Mouse (Mus musculus) kidney, adult 9 months (tissue): ENCODE data around the gene Prl8a8.

ENCODE experiments used
- DNase-seq: peaks from one replicate; pipeline ENCODE4 v3.0.0; 2022

The Prl8a8 gene

DNA sequence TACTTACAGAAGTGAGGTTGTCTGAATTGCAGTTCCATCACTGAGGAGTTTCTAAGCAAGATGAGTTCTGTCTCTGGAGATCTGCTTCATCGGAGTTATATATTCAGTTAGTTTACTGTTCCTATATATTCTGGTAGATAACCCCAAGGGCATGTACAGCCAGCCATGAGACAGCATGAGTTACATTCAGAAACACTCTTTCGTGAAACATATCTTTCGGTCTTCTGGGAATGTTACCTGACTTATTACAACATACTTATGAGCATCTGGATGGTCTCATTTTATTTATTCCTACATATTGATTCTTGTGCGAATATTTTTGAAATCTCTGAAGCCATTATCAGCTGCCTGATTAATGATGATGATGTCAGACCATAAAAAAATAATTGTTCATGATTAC lies at the start of gene Prl8a8:
Gene Prl8a8, minus strand, starts transcription at position 101 of the 400 bp plus-strand sequence.
- no peak for DNase-seq

DNA sequence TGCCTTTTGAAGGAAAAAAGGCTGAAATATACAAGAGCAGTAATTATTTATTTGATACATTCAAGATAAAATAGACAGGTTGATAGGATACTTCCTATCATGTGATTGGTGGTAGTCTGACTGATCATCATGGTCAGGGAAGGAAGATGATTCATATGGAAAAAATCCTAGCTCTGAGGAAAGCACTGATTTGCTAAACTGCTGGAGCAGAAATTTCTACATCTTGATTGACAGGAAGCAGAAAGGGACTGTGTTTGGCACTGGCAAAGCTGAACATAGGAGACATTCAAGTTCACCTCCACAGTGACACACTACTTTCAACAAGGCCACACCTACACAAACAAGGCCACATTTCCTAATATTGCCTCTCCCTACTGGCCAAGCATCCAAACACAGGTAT lies 40.3 kb upstream of the Prl8a8 start:
- DNase-seq = no peak

DNA sequence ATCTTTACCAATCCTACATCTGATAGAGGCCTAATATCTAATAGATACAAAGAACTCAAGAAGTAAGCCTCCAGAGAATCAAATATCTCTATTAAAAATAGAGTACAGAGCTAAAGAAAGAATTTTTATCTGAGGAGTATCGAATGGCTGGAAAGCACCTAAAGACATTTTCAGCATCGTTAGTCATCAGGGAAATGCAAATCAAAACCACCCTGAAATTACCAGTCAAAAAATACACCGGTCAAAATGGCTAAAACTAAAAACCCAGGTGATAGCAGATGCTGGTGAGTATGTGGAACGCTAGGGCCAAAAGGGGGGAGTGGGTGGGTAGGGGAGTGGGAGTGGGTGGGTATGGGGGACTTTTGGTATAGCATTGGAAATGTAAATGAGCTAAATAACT lies 10.1 kb upstream of the Prl8a8 start:
- DNase-seq = no peak

DNA sequence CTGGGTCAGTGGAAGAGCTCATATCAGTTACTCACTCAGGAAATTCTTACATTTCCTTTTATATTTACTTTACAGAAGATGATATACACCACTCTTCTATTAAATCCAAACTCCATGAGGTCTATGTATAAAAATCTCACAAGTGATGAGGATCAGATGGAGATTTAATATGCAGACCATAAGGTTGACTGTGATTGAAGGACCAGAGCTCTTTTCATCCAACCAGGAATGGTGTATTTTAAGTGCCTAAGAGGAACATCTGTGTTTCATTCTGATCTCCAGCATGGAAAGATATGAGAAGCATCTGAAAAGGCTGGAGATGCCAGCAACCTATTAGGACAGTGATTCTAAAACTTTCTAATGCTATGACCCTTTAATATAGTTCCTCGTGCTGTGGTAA lies 5.4 kb downstream of the Prl8a8 start:
- DNase-seq = no peak
